Mouse (Mus musculus) hindbrain, embryonic 13.5 days (tissue): ENCODE data around the gene Ros1. TPM values are rescaled to one million over a fixed set of nuclear protein-coding genes. Genes with fewer than 3 reads are reported as not detected.

Source experiments
- ATAC-seq: fragments of 200-750 bp; cut with Nextera tagmentation; 2 replicates; pipeline ENCODE4 v1.8.0; 2017; ENCODE audit warnings: moderate TSS enrichment; ENCODE audit not compliant: low FRiP score
- H3K27ac ChIP-seq: fragments of 300-500 bp; sonication (generic); 2 replicates; pipeline ENCODE4 v1.5.1; 2015; ENCODE audit warnings: inconsistent platforms, mild to moderate bottlenecking, moderate library complexity
- H3K27me3 ChIP-seq: fragments of 300-500 bp; sonication (generic); 2 replicates; pipeline ENCODE4 v1.6.1; 2015; ENCODE audit warnings: mild to moderate bottlenecking, inconsistent platforms
- H3K36me3 ChIP-seq: fragments of 300-500 bp; sonication (generic); 2 replicates; pipeline ENCODE4 v1.6.1; 2015; ENCODE audit warnings: mild to moderate bottlenecking, inconsistent platforms
- H3K4me1 ChIP-seq: fragments of 300-500 bp; sonication (generic); replicated peaks from 2 replicates; pipeline ENCODE4 v1.6.1; 2015; ENCODE audit warnings: inconsistent platforms
- H3K4me2 ChIP-seq: fragments of 300-500 bp; sonication (generic); 2 replicates; pipeline ENCODE4 v1.6.1; 2015; ENCODE audit warnings: inconsistent platforms, mild to moderate bottlenecking, moderate library complexity
- H3K4me3 ChIP-seq: fragments of 300-500 bp; sonication (generic); 2 replicates; pipeline ENCODE4 v1.5.1; 2015; ENCODE audit warnings: mild to moderate bottlenecking, inconsistent platforms
- H3K9ac ChIP-seq: fragments of 300-500 bp; sonication (generic); 2 replicates; pipeline ENCODE4 v1.6.1; 2015; ENCODE audit warnings: mild to moderate bottlenecking, inconsistent platforms
- H3K9me3 ChIP-seq: fragments of 300-500 bp; sonication (generic); 2 replicates; pipeline ENCODE4 v1.6.1; 2016; ENCODE audit warnings: inconsistent platforms
- whole genome bisulfite sequencing: fragments of 180-500 bp; shearing (Covaris S2); methylation state at CpG from one replicate; pipeline ENCODE4 v1.1.7; 2015; 5-methylcytosine and 5-hydroxymethylcytosine counted together
- polyA plus RNA-seq: library from polyadenylated mRNA; unstranded; fragments of >200 nt; fragmentation: Nextera tagmentation; extraction: Ambion mirVana; gene quantifications from 2 replicates; pipeline ENCODE4 v1.2.1, GENCODE M21; 2015

The Ros1 gene
- polyA plus RNA-seq, 1 experiment from 2014 or later = not detected

GRCm38 (mm10) chr10:52216797-52217563 is 21.9 kb upstream of the Ros1 start:
- ATAC-seq = peak; percentile 72; the same call in 1 of the 2 replicates
- no peak overlapping the region for H3K27ac ChIP-seq
- H3K9ac ChIP-seq = no peak overlapping the region
- no peaks in the 10 kb centered on the region for H3K9me3 ChIP-seq
- no peaks in the 10 kb centered on the region for H3K36me3 ChIP-seq
- H3K4me2 ChIP-seq = no peak overlapping the region
- 29% methylated on average over 7 of the region's 7 CpGs for WGBS
- H3K4me3 ChIP-seq = no peak overlapping the region
- H3K4me1 ChIP-seq = no peaks in the 10 kb centered on the region
- H3K27me3 ChIP-seq = no peaks in the 10 kb centered on the region

- no peak overlapping the region for H3K4me3 ChIP-seq
- no peak for ATAC-seq
- H3K27ac ChIP-seq = no peak overlapping the region
- no peaks in the 10 kb centered on the region for H3K36me3 ChIP-seq
- no peaks in the 10 kb centered on the region for H3K9me3 ChIP-seq
- no peaks in the 10 kb centered on the region for H3K27me3 ChIP-seq
- no peak overlapping the region for H3K9ac ChIP-seq
- H3K4me1 ChIP-seq = no peaks in the 10 kb centered on the region
- WGBS = 76% methylated on average over 2 of the region's 2 CpGs
- no peak overlapping the region for H3K4me2 ChIP-seq
Observed at GRCm38 (mm10) chr10:52215267-52215818, 20.3 kb upstream of the Ros1 start.

- Histone ChIP-seq H3K9me3 (no peaks in the 10 kb centered on the region), H3K4me2 (no peak overlapping the region), H3K27ac (no peak overlapping the region), H3K36me3 (no peaks in the 10 kb centered on the region), H3K4me3 (no peak overlapping the region), H3K9ac (no peak overlapping the region), H3K27me3 (no peaks in the 10 kb centered on the region), H3K4me1 (no peaks in the 10 kb centered on the region)
- ATAC-seq = no peak
- 86% methylated on average over 2 of the region's 2 CpGs for WGBS
Observed at GRCm38 (mm10) chr10:52204006-52204405, 9.0 kb upstream of the Ros1 start.

GRCm38 (mm10) chr10:52185900-52186299 is 9.1 kb downstream of the Ros1 start:
- H3K4me2 ChIP-seq = no peak overlapping the region
- no peak for ATAC-seq
- H3K27ac ChIP-seq = no peak overlapping the region
- 89% methylated on average over 4 of the region's 4 CpGs for WGBS
- H3K36me3 ChIP-seq = no peaks in the 10 kb centered on the region
- H3K27me3 ChIP-seq = no peaks in the 10 kb centered on the region
- no peak overlapping the region for H3K9ac ChIP-seq
- no peak overlapping the region for H3K4me3 ChIP-seq
- H3K4me1 ChIP-seq = no peaks in the 10 kb centered on the region
- H3K9me3 ChIP-seq = no peaks in the 10 kb centered on the region

GRCm38 (mm10) chr10:52182878-52183277 is 12.2 kb downstream of the Ros1 start:
- WGBS = 88% methylated on average over 3 of the region's 3 CpGs
- no peak overlapping the region for H3K27ac ChIP-seq
- H3K9ac ChIP-seq = no peak overlapping the region
- H3K9me3 ChIP-seq = no peaks in the 10 kb centered on the region
- H3K36me3 ChIP-seq = no peaks in the 10 kb centered on the region
- H3K4me2 ChIP-seq = no peak overlapping the region
- no peak for ATAC-seq
- no peaks in the 10 kb centered on the region for H3K4me1 ChIP-seq
- no peak overlapping the region for H3K4me3 ChIP-seq
- no peaks in the 10 kb centered on the region for H3K27me3 ChIP-seq

- H3K27ac ChIP-seq = no peak overlapping the region
- no peaks in the 10 kb centered on the region for H3K4me1 ChIP-seq
- WGBS = 62% methylated on average over 4 of the region's 4 CpGs
- H3K4me2 ChIP-seq = no peak overlapping the region
- H3K9ac ChIP-seq = no peak overlapping the region
- no peak for ATAC-seq
- H3K27me3 ChIP-seq = no peaks in the 10 kb centered on the region
- H3K4me3 ChIP-seq = no peak overlapping the region
- H3K36me3 ChIP-seq = no peaks in the 10 kb centered on the region
- H3K9me3 ChIP-seq = no peaks in the 10 kb centered on the region
Observed at GRCm38 (mm10) chr10:52174376-52174775, 20.7 kb downstream of the Ros1 start.

- 94% methylated on average over 1 of the region's 1 CpGs for WGBS
- Histone ChIP-seq H3K4me1 (no peaks in the 10 kb centered on the region), H3K9me3 (no peaks in the 10 kb centered on the region), H3K36me3 (no peaks in the 10 kb centered on the region), H3K27me3 (no peaks in the 10 kb centered on the region), H3K4me2 (no peak overlapping the region), H3K9ac (no peak overlapping the region), H3K27ac (no peak overlapping the region), H3K4me3 (no peak overlapping the region)
- no peak for ATAC-seq
Observed at GRCm38 (mm10) chr10:52170489-52170888, 24.6 kb downstream of the Ros1 start.

GRCm38 (mm10) chr10:52169841-52170240 is 25.2 kb downstream of the Ros1 start:
- H3K9ac ChIP-seq = no peak overlapping the region
- 87% methylated on average over 5 of the region's 5 CpGs for WGBS
- H3K9me3 ChIP-seq = no peaks in the 10 kb centered on the region
- no peak overlapping the region for H3K4me2 ChIP-seq
- H3K4me3 ChIP-seq = no peak overlapping the region
- no peaks in the 10 kb centered on the region for H3K27me3 ChIP-seq
- H3K4me1 ChIP-seq = no peaks in the 10 kb centered on the region
- ATAC-seq = no peak
- no peak overlapping the region for H3K27ac ChIP-seq
- no peaks in the 10 kb centered on the region for H3K36me3 ChIP-seq

- Histone ChIP-seq H3K27ac (no peak overlapping the region), H3K4me1 (no peaks in the 10 kb centered on the region), H3K27me3 (no peaks in the 10 kb centered on the region), H3K4me3 (no peak overlapping the region), H3K4me2 (no peak overlapping the region), H3K9me3 (no peaks in the 10 kb centered on the region), H3K36me3 (no peaks in the 10 kb centered on the region), H3K9ac (no peak overlapping the region)
- 74% methylated on average over 1 of the region's 1 CpGs for whole genome bisulfite sequencing
- no peak for ATAC-seq
Observed at GRCm38 (mm10) chr10:52165376-52165775, 29.7 kb downstream of the Ros1 start.

- Histone ChIP-seq H3K4me3 (no peak overlapping the region), H3K4me1 (no peaks in the 10 kb centered on the region), H3K4me2 (no peak overlapping the region), H3K27me3 (no peaks in the 10 kb centered on the region), H3K36me3 (no peaks in the 10 kb centered on the region), H3K9ac (no peak overlapping the region), H3K27ac (no peak overlapping the region), H3K9me3 (no peaks in the 10 kb centered on the region)
- no peak for ATAC-seq
- WGBS = 53% methylated on average over 3 of the region's 3 CpGs
Observed at GRCm38 (mm10) chr10:52160604-52161003, 34.4 kb downstream of the Ros1 start.

- 99% methylated on average over 3 of the region's 3 CpGs for WGBS
- H3K4me2 ChIP-seq = no peak overlapping the region
- no peaks in the 10 kb centered on the region for H3K27me3 ChIP-seq
- H3K36me3 ChIP-seq = no peaks in the 10 kb centered on the region
- no peaks in the 10 kb centered on the region for H3K4me1 ChIP-seq
- H3K27ac ChIP-seq = no peak overlapping the region
- no peak overlapping the region for H3K9ac ChIP-seq
- no peak for ATAC-seq
- H3K4me3 ChIP-seq = no peak overlapping the region
- no peaks in the 10 kb centered on the region for H3K9me3 ChIP-seq
Observed at GRCm38 (mm10) chr10:52159704-52160103, 35.3 kb downstream of the Ros1 start.

GRCm38 (mm10) chr10:52133354-52134074 is 61.5 kb downstream of the Ros1 start:
- no peak for ATAC-seq
- Histone ChIP-seq H3K36me3 (no peaks in the 10 kb centered on the region), H3K27ac (no peak overlapping the region), H3K4me2 (no peak overlapping the region), H3K9ac (no peak overlapping the region), H3K4me1 (no peaks in the 10 kb centered on the region), H3K9me3 (no peaks in the 10 kb centered on the region), H3K4me3 (no peak overlapping the region), H3K27me3 (no peaks in the 10 kb centered on the region)
- WGBS = 87% methylated on average over 4 of the region's 4 CpGs
